Mouse (Mus musculus): ENCODE data around the gene Zswim7. TPM values are rescaled to one million over a fixed set of nuclear protein-coding genes. Genes with fewer than 3 reads are reported as not detected.

Gene Zswim7
- total RNA-seq, 1 experiment from 2014 or later, result 4.2 TPM

Other genes starting within 250 kb of the Zswim7 start
- gene Adora2b, start 32.4 kb downstream of the Zswim7 start, total RNA-seq (2017), result 0.74 and 0.81 TPM in 2 replicates
- gene Ttc19, start 98 bp upstream of the Zswim7 start, total RNA-seq (2017), result 18.8 and 19.8 TPM in 2 replicates
- 9.9 and 13.9 TPM in 2 replicates for gene Pigl, start 177.1 kb upstream of the Zswim7 start, total RNA-seq (2017)
- gene Ncor1, start 177.2 kb upstream of the Zswim7 start, total RNA-seq (2017), result 448 and 551 TPM in 2 replicates